Mouse (Mus musculus) heart, adult 2 months (tissue): ENCODE data around the gene Rabgef1. TPM values are rescaled to one million over a fixed set of nuclear protein-coding genes. Genes with fewer than 3 reads are reported as not detected.

ENCODE experiments used
- DNase-seq, 2 experiments: peaks; one replicate each; pipeline ENCODE4 v3.0.0; 2021
- H3K27ac ChIP-seq: fragments of 200-600 bp; 2 replicates; pipeline ENCODE4 v1.8.1; 2022
- H3K27me3 ChIP-seq: fragments of 200-500 bp; 2 replicates; pipeline ENCODE4 v1.6.1; 2012; ENCODE audit warnings: mild to moderate bottlenecking, low read length, inconsistent platforms, mixed read lengths; ENCODE audit not compliant: control insufficient read depth, insufficient read depth
- H3K36me3 ChIP-seq: fragments of 200-500 bp; 2 replicates; pipeline ENCODE4 v1.6.1; 2012; ENCODE audit warnings: low read length, inconsistent platforms; ENCODE audit not compliant: control insufficient read depth, insufficient read depth
- H3K4me1 ChIP-seq: fragments of 200-500 bp; 2 replicates; pipeline ENCODE4 v1.6.1; 2011; ENCODE audit warnings: low read length; ENCODE audit not compliant: control insufficient read depth, insufficient read depth
- H3K4me3 ChIP-seq: fragments of 200-600 bp; 2 replicates; pipeline ENCODE4 v1.8.1; 2022
- H3K79me2 ChIP-seq: fragments of 200-500 bp; replicated peaks from 2 replicates; pipeline ENCODE4 v1.6.1; 2012; ENCODE audit warnings: mild to moderate bottlenecking, inconsistent platforms, low read length, moderate library complexity, mixed read lengths; ENCODE audit not compliant: control insufficient read depth, insufficient read depth
- H3K9ac ChIP-seq: fragments of 200-500 bp; 2 replicates; pipeline ENCODE4 v1.6.1; 2012; ENCODE audit warnings: low read depth, mild to moderate bottlenecking, control low read depth, inconsistent platforms, low read length, mixed read lengths
- CTCF ChIP-seq: fragments of 200-600 bp; IDR thresholded peaks from 2 replicates; pipeline ENCODE4 v1.8.1; 2022; ENCODE audit warnings: antibody characterized with exemption, mild to moderate bottlenecking, moderate library complexity
- EP300 ChIP-seq: fragments of 200-500 bp; IDR thresholded peaks from 2 replicates; pipeline ENCODE4 v1.6.1; 2011; ENCODE audit warnings: low read depth, low read length, control low read depth; ENCODE audit not compliant: insufficient read depth
- POLR2A ChIP-seq: fragments of 200-500 bp; IDR thresholded peaks from 2 replicates; pipeline ENCODE4 v1.6.1; 2011; ENCODE audit warnings: mild to moderate bottlenecking, low read depth, low read length, control low read depth; ENCODE audit not compliant: insufficient read depth
- WGBS: fragments of 180-500 bp; shearing (Covaris S2); methylation state at CpG from one replicate; pipeline ENCODE4 v1.1.7; 2018; 5-methylcytosine and 5-hydroxymethylcytosine counted together
- intact Hi-C: fragments of 180-260 bp; cut with DNase I; formaldehyde crosslinking; loops from one replicate; pipeline ENCODE4 v1.15.1; 2025
- polyA plus RNA-seq: library from polyadenylated mRNA; depleted of rRNA; stranded (reverse); fragments of >200 nt; gene quantifications from 2 replicates; pipeline ENCODE4 v1.2.3, GENCODE M21; 2012
- total RNA-seq, 2 experiments: library from RNA; stranded (reverse); gene quantifications; 2 replicates each; pipeline ENCODE4 v1.2.3; 2021

Rabgef1 gene
- total and polyA plus RNA-seq, 3 experiments: 15.6 to 25.5 (median 19.6) TPM

- no peaks in the 10 kb centered on the region for H3K79me2 ChIP-seq
- H3K27ac ChIP-seq: no peak overlapping the region
- H3K4me1 ChIP-seq: no peaks in the 10 kb centered on the region
- WGBS: 86% methylated on average over 7 of the region's 7 CpGs
- no peak overlapping the region for H3K4me3 ChIP-seq
- no peak overlapping the region for H3K9ac ChIP-seq
- H3K36me3 ChIP-seq: no peaks in the 10 kb centered on the region
- DNase-seq: no peak
- no peaks in the 10 kb centered on the region for H3K27me3 ChIP-seq
- intact Hi-C loops: no loop called here
- no peak for TF ChIP-seq POLR2A
- TF ChIP-seq CTCF: no peak
- no peak for TF ChIP-seq EP300
Measured at GRCm38 (mm10) chr5:130239236-130239635, 67.6 kb downstream of the Rabgef1 start.

- Histone ChIP-seq H3K4me3 (no peak overlapping the region), H3K79me2 (no peaks in the 10 kb centered on the region), H3K9ac (no peak overlapping the region), H3K27ac (no peak overlapping the region), H3K4me1 (no peaks in the 10 kb centered on the region), H3K27me3 (no peaks in the 10 kb centered on the region), H3K36me3 (no peaks in the 10 kb centered on the region)
- 92% methylated on average over 2 of the region's 2 CpGs for WGBS
- intact Hi-C loops: no loop called here
- TF ChIP-seq CTCF (no peak), POLR2A (no peak), EP300 (no peak)
- no peak for DNase-seq
Measured at GRCm38 (mm10) chr5:130239856-130240255, 68.3 kb downstream of the Rabgef1 start.

GRCm38 (mm10) chr5:130241426-130241825 lies 69.8 kb downstream of the Rabgef1 start:
- no peaks in the 10 kb centered on the region for H3K36me3 ChIP-seq
- intact Hi-C loops: no loop called here
- no peaks in the 10 kb centered on the region for H3K27me3 ChIP-seq
- H3K27ac ChIP-seq: no peak overlapping the region
- 85% methylated on average over 12 of the region's 12 CpGs for WGBS
- H3K79me2 ChIP-seq: no peaks in the 10 kb centered on the region
- DNase-seq: no peak
- no peak overlapping the region for H3K9ac ChIP-seq
- H3K4me3 ChIP-seq: no peak overlapping the region
- TF ChIP-seq EP300 (no peak), CTCF (no peak), POLR2A (no peak)
- H3K4me1 ChIP-seq: no peaks in the 10 kb centered on the region

- no peaks in the 10 kb centered on the region for H3K27me3 ChIP-seq
- intact Hi-C loops: no loop called here
- H3K9ac ChIP-seq: no peak overlapping the region
- no peak for DNase-seq
- WGBS: 32% methylated on average over 5 of the region's 5 CpGs
- no peaks in the 10 kb centered on the region for H3K4me1 ChIP-seq
- no peak overlapping the region for H3K4me3 ChIP-seq
- H3K36me3 ChIP-seq: peaks cover 7% of the 10 kb centered on the region
- H3K79me2 ChIP-seq: no peaks in the 10 kb centered on the region
- peak overlapping the region; percentile 12 for H3K27ac ChIP-seq
- no peak for TF ChIP-seq POLR2A
- no peak for TF ChIP-seq CTCF
- TF ChIP-seq EP300: no peak
Measured at GRCm38 (mm10) chr5:130247823-130248222, 76.2 kb downstream of the Rabgef1 start.

GRCm38 (mm10) chr5:130254164-130255016 lies 82.8 kb downstream of the Rabgef1 start:
- Histone ChIP-seq H3K4me3 (peak overlapping the region; percentile 74), H3K79me2 (no peaks in the 10 kb centered on the region), H3K27ac (peak overlapping the region; percentile 95), H3K4me1 (peaks cover 2% of the 10 kb centered on the region; the same call in 1 of the 2 replicates), H3K9ac (peak overlapping the region; percentile 91), H3K27me3 (no peaks in the 10 kb centered on the region), H3K36me3 (peaks cover 7% of the 10 kb centered on the region)
- WGBS: 3% methylated on average over 19 of the region's 19 CpGs
- DNase-seq: no peak
- TF ChIP-seq CTCF (peak; percentile 71), POLR2A (peak; percentile 41; the same call in 1 of the 2 replicates), EP300 (no peak)
- intact Hi-C loops: loop anchor here (2.0 to 5.0 kb wide), 2 partner anchors 32 to 82 kb away; partner anchors contain the start of gene Rabgef1
